Mouse (Mus musculus) c-Kit-positive CD71-negative TER-119-negative erythroid progenitor cells, embryonic 14.5 days (primary cell): ENCODE data around the gene Naa50.

Experiments
- DNase-seq: peaks from one replicate; pipeline ENCODE4 v3.0.0-alpha.2; 2013; ENCODE audit warnings: low read depth

Naa50 gene

DNA sequence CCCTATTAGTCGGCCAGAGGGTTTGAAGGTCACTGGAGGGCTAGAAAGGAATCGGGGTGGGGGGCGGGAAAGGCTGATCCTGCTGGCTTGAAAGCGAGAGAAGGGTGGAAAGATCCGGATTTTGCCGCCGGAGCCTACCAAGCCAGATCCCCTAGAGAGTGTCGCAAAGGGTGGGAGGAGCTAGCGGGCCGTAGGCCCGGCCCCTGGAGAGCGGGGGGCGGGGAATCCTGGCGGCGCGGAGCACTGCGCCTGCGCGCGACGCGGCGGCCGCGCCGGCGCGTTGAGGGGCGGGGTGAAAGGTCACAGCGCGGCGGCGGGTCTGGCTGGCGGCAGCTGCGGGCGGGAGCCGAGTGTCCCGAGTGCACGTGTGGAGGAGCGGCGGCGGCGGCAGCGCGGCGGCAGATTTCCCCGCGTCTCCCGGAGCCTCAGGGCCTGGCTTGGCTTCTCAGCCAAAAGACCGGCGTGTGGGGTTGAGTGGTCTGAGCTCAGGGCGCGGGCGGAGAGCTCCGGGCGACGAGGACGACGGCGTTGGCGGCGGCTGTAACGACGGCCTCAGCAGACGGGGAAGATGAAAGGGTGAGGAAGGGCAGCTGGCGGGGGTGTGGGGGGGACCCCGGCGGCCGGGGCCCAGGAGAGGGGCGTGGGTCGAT, at the start of gene Naa50, which contains the start of gene Atp6v1a:
TSS of gene Naa50 (plus strand) at position 295 of the 650 bp plus-strand sequence.
TSS of gene Atp6v1a (minus strand) at position 170 of the 650 bp plus-strand sequence.
- DNase-seq: peak; percentile 78

DNA sequence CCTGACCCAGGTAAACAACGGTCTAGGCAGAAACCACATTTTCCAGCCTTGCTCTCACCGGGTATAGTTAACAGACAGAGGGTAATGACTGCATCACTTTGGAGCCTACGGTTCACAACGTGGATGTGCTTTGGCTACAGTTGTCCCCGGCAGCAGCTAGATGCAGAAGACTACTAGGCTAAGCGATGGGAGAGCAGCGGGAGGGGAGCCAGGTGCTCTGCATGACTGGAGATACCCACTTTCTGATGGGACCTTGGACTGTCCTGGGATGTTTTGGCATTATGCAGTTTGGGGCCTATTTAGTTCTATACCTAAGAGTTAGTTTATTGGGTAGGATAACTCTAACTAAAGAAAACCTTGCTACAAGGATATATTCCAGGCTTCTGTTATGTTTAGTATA, 40.3 kb upstream of the Naa50 start:
- no peak for DNase-seq

DNA sequence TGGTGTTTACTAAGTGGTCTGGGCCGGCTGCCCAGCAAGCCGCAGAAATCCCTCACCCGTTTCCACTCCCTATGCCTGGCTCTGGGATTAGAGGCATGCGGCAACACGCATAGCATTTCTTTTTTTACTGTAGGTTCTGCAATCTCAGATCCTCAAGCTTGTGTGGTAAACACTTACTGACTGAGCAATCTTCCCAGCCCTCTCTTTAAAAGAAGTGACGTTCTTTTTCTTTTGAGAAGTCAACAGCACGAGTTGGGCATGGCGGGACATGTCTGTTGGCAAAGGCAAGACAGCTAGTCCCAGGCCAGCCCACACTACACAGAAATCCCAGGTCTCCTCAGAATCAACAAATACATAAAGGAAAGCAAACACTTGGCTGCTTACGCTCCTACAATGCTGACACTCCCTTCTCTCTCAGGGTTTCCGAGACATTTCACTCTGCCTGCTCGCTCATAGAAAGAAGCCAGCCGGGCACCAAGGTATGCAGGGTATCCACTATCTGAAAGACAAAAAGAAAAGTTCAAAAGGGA, 38.4 kb upstream of the Naa50 start:
- no peak for DNase-seq

DNA sequence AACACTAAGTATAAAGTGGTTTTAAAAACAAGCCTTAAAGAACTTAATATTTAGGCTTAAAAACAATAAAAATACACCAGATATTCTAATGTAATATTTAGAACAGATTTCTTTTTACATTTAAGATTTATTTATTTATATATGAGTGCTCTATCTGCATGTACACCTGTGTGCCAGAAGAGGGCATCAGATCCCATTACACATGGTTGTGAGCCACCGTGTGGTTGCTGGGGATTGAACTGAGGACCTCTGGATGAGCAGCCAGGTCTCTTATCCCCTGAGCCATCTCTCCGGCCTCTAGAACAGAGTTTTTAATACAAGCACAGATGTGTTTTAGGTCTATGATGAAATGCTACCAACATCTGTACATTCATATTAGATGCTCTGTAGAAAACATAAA, 36.7 kb upstream of the Naa50 start:
- DNase-seq: no peak

DNA sequence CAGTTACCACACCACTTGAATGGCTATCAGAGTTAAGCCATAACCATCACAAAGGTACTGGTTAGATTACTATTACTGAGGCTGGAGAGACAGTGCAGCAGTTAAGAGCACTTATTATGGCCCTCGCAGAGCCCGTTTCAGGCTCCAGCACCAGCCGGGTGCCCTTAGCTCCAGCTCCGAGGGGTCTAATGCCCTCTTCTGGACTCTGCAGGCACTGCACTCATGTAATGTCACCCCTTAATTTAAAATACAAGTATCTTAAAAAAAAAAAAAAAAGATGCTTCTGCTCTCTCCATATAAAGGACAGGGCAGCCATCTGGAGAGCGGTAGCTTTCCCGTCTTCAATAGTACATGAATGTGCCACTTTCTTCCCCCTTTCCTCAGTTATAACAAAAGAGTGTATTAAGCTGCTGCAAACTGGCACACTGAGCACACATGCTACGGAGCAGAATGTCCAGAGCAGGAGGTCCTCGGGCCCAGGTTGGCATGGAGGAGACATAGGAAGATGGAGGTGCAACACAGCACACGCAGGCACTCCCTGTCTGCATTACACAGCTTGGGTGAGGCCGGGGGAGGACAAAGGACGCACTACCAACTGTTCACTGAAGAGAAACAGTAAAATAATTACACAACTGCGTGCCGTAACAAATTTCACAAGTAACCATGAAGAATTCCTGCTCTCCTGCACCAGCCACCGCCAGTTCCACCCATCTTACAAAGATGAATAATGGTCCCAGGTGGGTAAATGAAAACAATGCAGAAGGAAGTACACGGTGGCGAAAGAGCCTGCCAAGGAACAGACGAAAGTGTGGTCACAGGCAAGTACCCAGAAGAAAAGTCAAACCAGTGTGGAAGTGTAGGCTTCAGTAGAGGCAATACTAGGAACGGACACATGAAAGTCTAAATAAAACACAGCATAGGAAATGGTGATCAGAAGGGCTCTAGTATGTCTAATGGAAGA, 35.5 kb upstream of the Naa50 start:
- no peak for DNase-seq

DNA sequence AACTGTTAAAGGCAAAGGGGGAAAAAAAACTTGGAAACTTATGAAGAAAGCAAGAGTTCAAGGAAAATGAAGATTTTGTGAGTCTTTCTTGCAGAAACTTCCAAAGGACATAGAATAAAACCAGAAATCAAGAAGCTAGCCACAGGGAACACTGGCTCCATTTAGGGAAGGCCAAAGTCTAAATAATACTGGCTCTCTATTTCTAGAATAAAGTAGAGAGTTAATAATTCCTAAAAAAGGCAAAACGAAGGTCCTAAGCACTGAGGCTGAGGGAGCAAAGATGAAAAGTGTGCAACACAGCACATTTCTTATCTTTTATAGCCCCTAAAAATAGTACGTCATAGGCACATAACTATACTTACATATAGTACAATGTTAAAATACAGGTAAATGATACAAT, 34.4 kb upstream of the Naa50 start:
- DNase-seq: no peak

DNA sequence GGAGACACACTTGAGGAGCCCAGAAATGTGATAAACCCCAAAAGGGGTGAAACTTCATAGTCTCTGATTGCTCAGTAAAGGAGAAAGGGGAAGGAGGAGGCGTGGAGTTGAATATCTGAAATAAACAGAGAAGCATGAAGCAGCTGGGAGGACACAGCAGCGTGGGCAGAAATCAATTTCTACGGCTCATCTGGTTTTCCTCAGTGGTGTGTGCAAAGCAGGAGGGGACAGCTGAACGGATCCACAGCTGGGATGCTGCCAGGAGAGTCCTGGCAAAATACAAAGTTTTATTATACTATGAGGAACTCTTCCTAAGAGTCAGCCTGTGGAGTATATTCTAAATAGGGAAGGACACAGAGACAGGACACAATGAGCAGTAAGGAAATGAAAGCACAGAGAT, 30.6 kb upstream of the Naa50 start:
- DNase-seq: no peak

DNA sequence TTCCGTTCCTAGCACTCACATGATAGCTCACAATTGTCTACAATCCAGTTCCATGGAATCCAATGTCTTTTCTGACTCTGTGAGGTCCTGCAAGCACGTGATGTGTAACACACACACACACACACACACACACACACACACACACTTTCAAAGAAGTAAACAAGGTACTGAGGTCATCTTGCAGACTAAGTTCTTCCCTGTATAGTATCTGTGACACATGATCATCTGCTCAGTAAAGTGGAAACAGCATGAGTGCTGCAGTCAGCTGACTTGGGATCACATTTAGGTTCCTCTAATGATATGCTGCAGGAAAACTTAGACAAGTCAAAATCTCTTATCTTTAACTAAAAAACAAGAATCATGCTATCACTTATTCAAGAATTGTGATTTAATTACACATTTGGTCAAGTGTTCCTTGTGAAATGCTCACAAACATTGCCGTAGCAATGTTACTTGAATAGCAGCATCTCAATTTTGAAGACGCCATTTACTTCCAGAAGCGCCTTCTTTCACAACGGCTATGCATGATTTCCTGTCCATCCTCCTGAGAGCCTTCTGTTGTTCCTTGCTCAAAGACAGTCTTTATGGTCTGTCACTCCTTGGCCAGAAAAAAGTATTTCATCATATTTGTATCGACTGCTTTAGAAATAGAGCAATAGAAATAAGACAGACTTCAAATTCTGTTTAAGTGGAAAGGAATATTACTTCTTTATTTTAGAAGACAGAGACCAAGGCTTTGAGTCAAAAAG, 19.7 kb upstream of the Naa50 start:
- DNase-seq: no peak

DNA sequence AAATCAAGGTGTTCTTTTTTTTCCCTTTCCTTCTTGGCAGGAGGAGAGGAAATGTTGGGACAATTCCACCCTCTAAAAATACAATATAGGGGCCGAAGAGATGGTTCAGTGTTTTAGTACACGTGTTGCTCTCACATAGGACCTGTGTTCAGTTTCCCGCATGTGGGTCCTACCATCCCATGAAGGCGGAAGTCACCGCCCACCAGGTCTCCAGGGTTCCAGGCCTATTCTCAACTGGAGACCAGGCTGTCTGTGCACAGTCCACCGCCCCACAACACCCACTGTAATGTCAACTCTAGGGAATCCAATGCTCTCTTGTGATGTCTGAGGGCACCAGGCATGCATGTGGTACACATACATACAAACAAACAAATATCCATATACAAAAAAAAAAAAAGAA, 17.5 kb upstream of the Naa50 start:
- DNase-seq: no peak

DNA sequence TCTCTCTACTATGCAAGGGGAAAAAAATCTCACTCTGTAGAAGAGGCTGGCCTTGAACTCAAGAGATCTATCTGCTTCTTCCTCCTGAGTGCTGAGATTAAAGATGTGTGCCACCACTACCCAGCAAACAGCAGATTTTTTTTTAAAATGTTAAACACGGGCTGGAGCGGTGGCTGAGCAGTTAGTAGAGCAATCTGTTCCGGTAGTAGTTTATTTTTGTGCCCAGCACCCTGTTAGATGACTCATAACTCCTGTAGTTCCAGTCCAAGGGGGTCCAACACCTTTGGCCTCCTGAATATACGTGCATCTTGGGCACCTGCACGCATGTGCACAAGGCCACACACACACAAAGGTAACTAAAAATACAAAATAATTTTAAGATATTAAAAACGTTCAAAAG, 17.1 kb upstream of the Naa50 start:
- no peak for DNase-seq

DNA sequence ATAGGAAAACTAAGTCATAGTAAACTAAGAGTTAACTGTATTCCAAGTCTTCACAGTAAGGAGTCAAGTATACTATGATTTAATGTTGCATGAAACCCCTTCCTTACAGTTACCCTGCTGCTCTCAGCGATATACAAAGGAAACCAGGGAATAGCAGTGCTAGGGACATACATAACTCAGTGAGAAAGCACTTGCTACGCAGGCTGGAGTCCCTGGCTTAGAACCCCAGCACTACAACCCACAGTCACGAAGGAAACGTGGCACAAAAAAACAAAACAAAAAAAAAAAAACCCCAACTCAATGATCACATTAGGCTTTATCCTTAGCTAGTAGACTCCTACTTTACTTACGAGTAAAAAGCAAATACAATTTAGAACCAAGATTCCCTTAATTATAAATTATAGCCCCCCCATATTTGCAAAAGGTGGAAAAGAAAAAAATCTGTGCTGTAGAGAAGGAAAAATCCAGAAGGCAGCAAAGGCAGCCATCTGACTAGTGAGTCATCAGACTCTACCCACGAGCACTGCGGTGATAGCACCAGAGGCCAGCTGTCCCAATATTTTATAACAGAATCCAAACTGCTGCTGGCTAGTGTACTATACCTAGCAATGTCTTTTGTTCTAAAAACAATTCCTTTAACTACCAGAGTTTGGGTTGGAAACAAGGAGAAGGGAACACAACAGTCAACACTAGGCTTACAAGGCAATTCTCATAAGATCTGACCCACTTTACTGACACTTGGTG, 16.5 kb upstream of the Naa50 start:
- DNase-seq: no peak

DNA sequence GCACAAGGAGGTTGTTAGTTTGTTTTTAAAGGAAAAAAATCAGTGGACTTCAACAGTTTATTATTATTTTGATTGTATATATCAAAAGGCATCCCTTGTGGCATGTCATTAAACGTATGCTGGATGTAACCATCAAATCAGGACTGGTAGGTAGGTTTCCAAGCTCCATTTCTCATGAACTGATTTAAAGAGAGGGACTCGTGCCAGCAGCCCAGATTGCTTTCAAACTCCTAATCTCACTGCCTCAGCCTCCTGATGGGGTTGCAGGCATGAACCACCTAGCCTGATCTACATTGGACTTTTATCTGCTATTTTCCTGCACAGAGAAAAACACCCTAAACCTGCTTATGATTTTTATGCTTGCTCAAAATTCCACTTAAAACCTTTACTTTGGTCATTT, 15.8 kb upstream of the Naa50 start:
- no peak for DNase-seq

DNA sequence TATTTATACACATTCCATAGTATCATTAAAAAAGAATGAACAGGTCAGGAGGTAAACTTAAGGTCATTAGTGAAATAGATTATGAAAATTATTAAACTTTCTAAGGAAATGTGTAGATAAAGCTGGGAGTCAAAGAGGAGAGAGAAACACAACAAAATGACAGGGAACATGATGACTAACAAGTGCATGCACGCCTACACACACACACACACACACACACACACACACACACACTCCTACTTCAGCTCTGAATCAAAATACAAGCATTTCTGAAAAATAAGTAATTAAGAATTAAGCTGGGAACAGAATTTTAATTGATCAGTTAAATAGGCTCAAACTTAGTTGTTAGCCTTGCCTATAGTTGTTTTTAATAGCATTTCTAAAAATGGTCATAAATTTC, 14.9 kb upstream of the Naa50 start:
- no peak for DNase-seq

DNA sequence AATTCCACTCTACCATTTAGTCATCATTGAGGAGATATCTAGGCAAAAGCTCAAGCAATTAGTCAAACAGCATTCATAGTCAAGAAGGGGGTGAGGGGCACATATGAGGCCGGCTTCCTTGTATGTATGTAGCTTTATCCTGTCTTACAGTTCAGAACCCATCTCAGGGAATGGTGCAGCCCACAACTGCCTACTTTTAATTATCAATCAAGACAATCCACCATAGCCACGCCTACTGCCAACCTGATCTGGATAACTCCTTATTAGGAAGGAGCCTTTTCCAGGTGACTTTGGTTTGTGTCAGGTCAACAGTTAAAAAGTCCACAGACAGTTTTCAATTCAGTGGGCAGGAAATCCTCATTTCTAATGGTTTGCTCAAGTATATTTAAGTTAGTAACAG, 14.2 kb upstream of the Naa50 start:
- no peak for DNase-seq

DNA sequence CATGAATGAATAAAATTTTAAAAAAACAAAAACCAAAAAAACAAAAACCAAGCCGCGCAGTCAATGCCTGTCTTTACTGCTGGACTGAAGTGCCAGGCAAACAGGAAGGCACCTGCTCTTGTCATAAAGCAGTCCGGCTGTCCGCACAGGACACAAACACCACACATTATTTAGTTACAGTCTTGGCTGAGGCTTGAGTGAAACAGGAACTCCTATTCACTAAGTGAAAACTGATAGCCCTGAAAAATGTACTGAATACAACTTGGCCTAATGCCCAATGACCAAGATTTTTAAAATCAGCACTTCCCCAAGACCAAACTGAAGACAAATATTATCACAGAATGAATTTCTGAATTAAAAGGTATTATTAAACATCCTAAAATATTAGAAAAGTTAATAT, 13.2 kb upstream of the Naa50 start:
- no peak for DNase-seq

DNA sequence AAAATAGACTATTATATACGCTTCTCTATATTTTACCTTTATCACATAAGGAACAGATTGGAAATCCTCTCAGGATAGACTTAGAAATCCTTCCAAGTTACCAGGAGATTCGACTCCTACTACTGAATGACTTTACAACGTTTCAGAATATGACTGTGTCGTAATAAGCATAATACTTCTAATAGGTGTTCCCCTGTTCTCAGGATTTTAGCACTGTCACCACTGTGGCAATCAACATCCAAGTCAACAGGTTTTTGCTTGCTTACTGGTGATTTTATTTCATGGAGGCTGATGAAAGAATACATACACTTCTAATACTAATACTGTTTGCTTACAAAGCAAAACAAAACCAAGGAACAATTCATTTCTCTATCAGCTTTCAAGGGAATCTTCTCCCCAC, 7.3 kb upstream of the Naa50 start:
- no peak for DNase-seq

DNA sequence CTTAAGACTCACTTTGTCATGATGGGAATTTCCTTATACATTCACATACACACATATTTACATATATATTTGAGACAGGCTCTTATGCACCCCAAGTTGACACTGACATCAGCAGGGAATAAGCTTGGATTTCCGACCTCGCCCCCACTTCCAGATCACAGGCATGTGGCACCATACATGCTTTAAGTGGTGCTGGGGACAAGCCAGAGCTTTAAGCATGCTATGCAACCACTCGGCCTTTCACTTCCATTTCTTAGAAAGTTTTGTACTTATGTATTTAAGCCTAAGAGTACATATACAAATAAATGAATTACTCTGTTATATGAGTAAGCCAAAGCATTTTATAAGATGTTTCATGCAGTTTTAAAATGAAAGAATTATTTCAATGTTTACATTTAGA, 6.4 kb upstream of the Naa50 start:
- DNase-seq: no peak

DNA sequence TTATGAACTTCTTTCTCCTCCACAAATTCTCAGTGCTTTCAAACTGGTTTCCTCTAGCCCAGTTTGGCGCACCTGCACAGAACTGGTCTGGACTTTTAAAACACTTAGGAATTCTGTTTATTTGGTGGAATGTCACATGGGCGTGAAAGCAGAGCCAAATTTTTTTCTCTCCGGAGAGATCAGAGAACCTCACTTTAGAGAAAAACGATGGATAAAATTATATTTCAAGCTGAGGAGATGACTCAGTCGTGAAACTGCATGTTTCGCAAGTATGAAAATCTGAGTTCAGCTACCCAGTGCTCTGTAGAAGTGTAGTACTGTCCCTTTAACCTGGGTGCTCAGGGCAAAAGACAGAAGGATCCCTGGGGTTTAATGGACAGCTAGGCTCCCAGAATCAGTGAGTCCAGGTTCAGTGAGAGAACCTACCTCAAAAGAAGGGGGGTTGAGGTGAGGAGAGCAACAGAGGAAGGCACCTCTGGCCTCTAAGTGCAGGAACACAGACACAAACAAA, 3.1 kb upstream of the Naa50 start:
- DNase-seq: no peak

DNA sequence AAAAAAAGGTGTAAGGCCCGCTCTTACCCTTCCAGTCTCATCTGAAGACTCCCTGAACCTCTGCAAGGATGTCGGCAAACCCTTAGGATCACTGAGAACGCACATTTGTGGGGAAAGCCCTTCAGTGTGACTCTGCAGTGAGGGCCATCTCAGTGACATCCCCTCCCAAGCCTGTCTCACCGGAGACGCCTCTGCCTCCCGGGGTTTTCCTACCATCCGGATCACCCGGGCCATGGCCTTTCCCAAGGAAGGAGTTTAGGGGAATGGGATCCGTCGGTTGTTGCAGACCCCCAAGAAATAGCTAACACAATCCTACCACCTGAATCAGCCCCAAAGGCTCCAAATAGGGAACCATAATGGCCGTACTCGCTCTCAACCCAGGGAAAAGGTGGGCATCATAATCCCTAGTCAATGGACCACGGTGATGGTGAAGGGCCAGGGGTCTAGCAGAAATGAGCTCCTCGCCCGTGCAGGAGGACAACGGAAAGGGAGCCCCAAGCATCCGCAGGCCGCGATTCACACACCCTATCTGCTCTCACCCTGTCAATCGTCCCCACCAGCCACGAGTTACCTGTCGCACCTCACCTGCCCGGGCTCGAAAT, 1.2 kb upstream of the Naa50 start:
- no peak for DNase-seq

DNA sequence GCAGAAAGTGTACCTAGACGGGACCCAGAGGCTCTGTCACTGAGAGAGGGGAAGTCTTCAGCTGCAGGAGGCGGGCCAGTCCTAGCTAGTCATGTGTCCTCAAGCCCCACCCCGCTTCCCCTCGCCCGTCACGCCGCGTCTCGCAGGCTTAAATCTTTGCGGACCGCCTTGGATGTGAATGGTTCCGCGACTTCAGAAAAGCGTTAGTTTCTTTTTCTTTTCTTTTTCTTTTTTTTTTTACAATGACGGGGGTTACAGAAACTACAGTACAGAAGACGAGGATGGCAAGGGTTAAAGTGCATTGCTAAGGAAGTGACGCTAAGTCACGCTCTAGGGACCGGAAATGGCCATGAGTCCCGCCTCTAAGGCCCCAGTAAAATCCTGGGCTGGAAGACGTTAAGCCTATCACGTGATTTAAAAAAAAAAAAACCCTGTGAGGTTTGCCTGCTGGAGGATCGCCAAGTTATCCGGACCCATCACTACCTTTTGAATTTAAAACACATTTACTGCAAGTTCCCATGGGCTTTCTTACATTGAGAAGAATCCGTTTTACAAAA, 573 bp upstream of the Naa50 start:
- peak; percentile 86 for DNase-seq
